ENCODE assay signal across 10 mouse cellular contexts in genomic region chr11:104197861-104198260, GRCm38 (mm10). TPM values are rescaled to one million over a fixed set of nuclear protein-coding genes. Genes with fewer than 3 reads are reported as not detected.
DNase-seq lines count a peak whose midpoint lies in the region; ATAC-seq lines count a peak whose summit lies in the region.
"Had no signal": no experiment of that assay in that cellular context is flagged by ENCODE, and none has a peak within 500 bp of the region (broad histone marks: within the 10 kb centered on the region; RNA-seq: fewer than 3 reads in every experiment).

No protein-coding gene starts in this region.

- H3K27me3 ChIP-seq in hindbrain, embryonic 11.5 days (ENCODE audit: control insufficient read depth, insufficient read depth, low read length) = no peaks in the 10 kb centered on the region
- peaks cover 19% of the 10 kb centered on the region for H3K27me3 ChIP-seq in hindbrain, embryonic 12.5 days
- H3K27me3 ChIP-seq in limb, embryonic 11.5 days (ENCODE audit: control insufficient read depth, insufficient read depth, low read length) = no peaks in the 10 kb centered on the region
- H3K27me3 ChIP-seq in forebrain, embryonic 14.5 days (replicated peaks; ENCODE audit: control insufficient read depth, insufficient read depth, low read length) = no peaks in the 10 kb centered on the region
- H3K27me3 ChIP-seq in forebrain, embryonic 12.5 days = peaks cover 24% of the 10 kb centered on the region; the same call in 1 of the 2 replicates

- H3K4me2 ChIP-seq in hindbrain, embryonic 11.5 days (replicated peaks; ENCODE audit: low read depth, low read length) = no peak overlapping the region
- H3K4me2 ChIP-seq in hindbrain, embryonic 12.5 days (replicated peaks) = no peak overlapping the region
- H3K4me2 ChIP-seq in limb, embryonic 11.5 days (ENCODE audit: low read depth, severe bottlenecking) = no peak overlapping the region
- no peak overlapping the region for H3K4me2 ChIP-seq in forebrain, embryonic 14.5 days (ENCODE audit: low read length)
- no peak overlapping the region for H3K4me2 ChIP-seq in forebrain, embryonic 12.5 days

- no peaks in the 10 kb centered on the region for H3K4me1 ChIP-seq in hindbrain, embryonic 11.5 days (replicated peaks; ENCODE audit: control insufficient read depth, insufficient read depth, low read length)
- H3K4me1 ChIP-seq in hindbrain, embryonic 12.5 days = no peaks in the 10 kb centered on the region
- H3K4me1 ChIP-seq in limb, embryonic 11.5 days (ENCODE audit: control insufficient read depth, insufficient read depth, low read length) = no peaks in the 10 kb centered on the region
- no peaks in the 10 kb centered on the region for H3K4me1 ChIP-seq in forebrain, embryonic 14.5 days (ENCODE audit: control insufficient read depth, insufficient read depth, low read length)
- H3K4me1 ChIP-seq in forebrain, embryonic 12.5 days = no peaks in the 10 kb centered on the region

- peak; percentile 55 for DNase-seq in hindbrain, embryonic 11.5 days (ENCODE audit: low spot score)
- peak; percentile 31 for DNase-seq in A20 (ENCODE audit: low read depth, low spot score)
- peak; percentile 69 for DNase-seq in adrenal gland, postnatal 14 days
- peak; percentile 84 for DNase-seq in limb, embryonic 11.5 days (ENCODE audit: low spot score)
- DNase-seq in left cerebral cortex, postnatal 25 days (ENCODE audit: low spot score in 2 of 2) = no peak
- DNase-seq in forebrain, embryonic 14.5 days (ENCODE audit: low spot score) = no peak

- H3K27ac ChIP-seq in hindbrain, embryonic 11.5 days (ENCODE audit: low read depth, low read length) = no peak overlapping the region
- no peak overlapping the region for H3K27ac ChIP-seq in hindbrain, embryonic 12.5 days
- H3K27ac ChIP-seq in limb, embryonic 11.5 days (replicated peaks; ENCODE audit: low read depth, low read length) = no peak overlapping the region
- H3K27ac ChIP-seq in forebrain, embryonic 14.5 days (ENCODE audit: low read depth, low read length) = no peak overlapping the region
- H3K27ac ChIP-seq in forebrain, embryonic 12.5 days = no peak overlapping the region

- 7% methylated on average over 10 of the region's 10 CpGs for WGBS in hindbrain, embryonic 11.5 days
- WGBS in hindbrain, embryonic 12.5 days = 10% methylated on average over 10 of the region's 10 CpGs
- 10% methylated on average over 10 of the region's 10 CpGs for WGBS in limb, embryonic 11.5 days
- WGBS in forebrain, embryonic 14.5 days = 11% methylated on average over 10 of the region's 10 CpGs
- WGBS in forebrain, embryonic 12.5 days = 8% methylated on average over 10 of the region's 10 CpGs

- no peak overlapping the region for H3K9ac ChIP-seq in hindbrain, embryonic 11.5 days (ENCODE audit: low read depth, low read length)
- no peak overlapping the region for H3K9ac ChIP-seq in hindbrain, embryonic 12.5 days
- H3K9ac ChIP-seq in limb, embryonic 11.5 days (ENCODE audit: low read length) = no peak overlapping the region
- no peak overlapping the region for H3K9ac ChIP-seq in forebrain, embryonic 14.5 days (ENCODE audit: low read length)
- H3K9ac ChIP-seq in forebrain, embryonic 12.5 days = no peak overlapping the region

- intact Hi-C loops in left cerebral cortex, postnatal 25 days (cut with DNase I) = no loop called here

- H3K4me3 ChIP-seq in hindbrain, embryonic 11.5 days (ENCODE audit: low read depth, low read length) = no peak overlapping the region
- no peak overlapping the region for H3K4me3 ChIP-seq in hindbrain, embryonic 12.5 days
- no peak overlapping the region for H3K4me3 ChIP-seq in limb, embryonic 11.5 days (ENCODE audit: low read depth, low read length)
- H3K4me3 ChIP-seq in forebrain, embryonic 14.5 days (ENCODE audit: low read depth, low read length) = no peak overlapping the region
- H3K4me3 ChIP-seq in forebrain, embryonic 12.5 days (replicated peaks) = no peak overlapping the region

- no peaks in the 10 kb centered on the region for H3K36me3 ChIP-seq in hindbrain, embryonic 11.5 days (ENCODE audit: control insufficient read depth, insufficient read depth, low read length)
- no peaks in the 10 kb centered on the region for H3K36me3 ChIP-seq in hindbrain, embryonic 12.5 days
- no peaks in the 10 kb centered on the region for H3K36me3 ChIP-seq in limb, embryonic 11.5 days (ENCODE audit: control insufficient read depth, insufficient read depth, low read length)
- H3K36me3 ChIP-seq in forebrain, embryonic 14.5 days (ENCODE audit: control insufficient read depth, insufficient read depth, low read length) = no peaks in the 10 kb centered on the region
- H3K36me3 ChIP-seq in forebrain, embryonic 12.5 days (replicated peaks) = no peaks in the 10 kb centered on the region

- no peak for ATAC-seq in hindbrain, embryonic 11.5 days (ENCODE audit: low FRiP score)
- no peak for ATAC-seq in hindbrain, embryonic 12.5 days (ENCODE audit: low FRiP score)
- no peak for ATAC-seq in limb, embryonic 11.5 days (ENCODE audit: insufficient number of reproducible peaks, low FRiP score, low TSS enrichment, low read depth)
- no peak for ATAC-seq in forebrain, embryonic 14.5 days
- no peak for ATAC-seq in forebrain, embryonic 12.5 days (ENCODE audit: low FRiP score)
- ATAC-seq: Patski had no signal

- H3K9me3 ChIP-seq in hindbrain, embryonic 11.5 days (ENCODE audit: control insufficient read depth, low read length) = no peaks in the 10 kb centered on the region
- H3K9me3 ChIP-seq in hindbrain, embryonic 12.5 days (replicated peaks) = peaks cover 5% of the 10 kb centered on the region
- H3K9me3 ChIP-seq in limb, embryonic 11.5 days (ENCODE audit: control insufficient read depth, low read length) = no peaks in the 10 kb centered on the region
- H3K9me3 ChIP-seq in forebrain, embryonic 14.5 days (replicated peaks; ENCODE audit: control insufficient read depth, low read length) = peaks cover 3% of the 10 kb centered on the region; the same call in 1 of the 2 replicates
- peaks cover 5% of the 10 kb centered on the region; the same call in 1 of the 2 replicates for H3K9me3 ChIP-seq in forebrain, embryonic 12.5 days

RNA-seq across cellular contexts. Expression of gene Sppl2c, which starts 11.7 kb away (rescaled TPM):
- polyA plus RNA-seq in hindbrain, embryonic 11.5 days (2014; fragmentation: Nextera tagmentation; extraction: Ambion mirVana) = not detected in 2 replicates
- not detected in 2 replicates for polyA plus RNA-seq in hindbrain, embryonic 12.5 days (2016; fragmentation: Nextera tagmentation; extraction: Ambion mirVana)
- not detected in 2 replicates for total RNA-seq in adrenal gland, postnatal 14 days (2021)
- polyA plus RNA-seq in limb, embryonic 11.5 days (2014; fragmentation: Nextera tagmentation; extraction: Ambion mirVana) = not detected in 2 replicates
- not detected for total RNA-seq in left cerebral cortex, postnatal 25 days (2021)
- polyA plus RNA-seq in forebrain, embryonic 14.5 days (2014; fragmentation: Nextera tagmentation; extraction: Ambion mirVana) = not detected in 2 replicates
- polyA plus RNA-seq in forebrain, embryonic 12.5 days (2016; fragmentation: Nextera tagmentation; extraction: Ambion mirVana) = not detected in 2 replicates
- total RNA-seq: megakaryocyte, adult 5-6 weeks had no signal
- polyA plus RNA-seq: Patski had no signal

RNA-seq across cellular contexts. Expression of gene Mapt, which starts 33.3 kb away (rescaled TPM):
- 91.9 and 94.9 TPM in 2 replicates for polyA plus RNA-seq in hindbrain, embryonic 11.5 days (2014; fragmentation: Nextera tagmentation; extraction: Ambion mirVana)
- 235 and 248 TPM in 2 replicates for polyA plus RNA-seq in hindbrain, embryonic 12.5 days (2016; fragmentation: Nextera tagmentation; extraction: Ambion mirVana)
- 72.8 and 74.8 TPM in 2 replicates for total RNA-seq in adrenal gland, postnatal 14 days (2021)
- polyA plus RNA-seq in limb, embryonic 11.5 days (2014; fragmentation: Nextera tagmentation; extraction: Ambion mirVana) = 1.1 and 1.2 TPM in 2 replicates
- total RNA-seq in left cerebral cortex, postnatal 25 days (2021) = 100 to 1,000 TPM; 323 to 328 TPM
- 354 and 601 TPM in 2 replicates for polyA plus RNA-seq in forebrain, embryonic 14.5 days (2014; fragmentation: Nextera tagmentation; extraction: Ambion mirVana)
- 115 and 134 TPM in 2 replicates for polyA plus RNA-seq in forebrain, embryonic 12.5 days (2016; fragmentation: Nextera tagmentation; extraction: Ambion mirVana)

Comparison
In these comparisons a context has a peak if more than half of its experiments do, and no peak if none do; other contexts are left out.
1. DNase-seq: peak in hindbrain, embryonic 11.5 days (single experiment), A20 (single experiment), adrenal gland, postnatal 14 days (single experiment) and limb, embryonic 11.5 days (single experiment); none in left cerebral cortex, postnatal 25 days (0 of 2) and forebrain, embryonic 14.5 days (single experiment).
2. RNA of gene Mapt, which starts 33.3 kb away (polyA plus RNA-seq): 354 to 601 TPM in forebrain, embryonic 14.5 days, 235 to 248 TPM in hindbrain, embryonic 12.5 days, 115 to 134 TPM in forebrain, embryonic 12.5 days and 91.9 to 94.9 TPM in hindbrain, embryonic 11.5 days; 1.1 to 1.2 TPM in limb, embryonic 11.5 days; every median in the first group is over 10 times any median in the second.